Mouse (Mus musculus): Measurements from ENCODE around the gene Cdk5rap2. TPM values are rescaled to one million over a fixed set of nuclear protein-coding genes. Genes with fewer than 3 reads are reported as not detected.

The Cdk5rap2 gene
- 14.8 and 16.1 TPM in 2 replicates for polyA plus RNA-seq (2014; fragmentation: Nextera tagmentation; extraction: Ambion mirVana)

DNA sequence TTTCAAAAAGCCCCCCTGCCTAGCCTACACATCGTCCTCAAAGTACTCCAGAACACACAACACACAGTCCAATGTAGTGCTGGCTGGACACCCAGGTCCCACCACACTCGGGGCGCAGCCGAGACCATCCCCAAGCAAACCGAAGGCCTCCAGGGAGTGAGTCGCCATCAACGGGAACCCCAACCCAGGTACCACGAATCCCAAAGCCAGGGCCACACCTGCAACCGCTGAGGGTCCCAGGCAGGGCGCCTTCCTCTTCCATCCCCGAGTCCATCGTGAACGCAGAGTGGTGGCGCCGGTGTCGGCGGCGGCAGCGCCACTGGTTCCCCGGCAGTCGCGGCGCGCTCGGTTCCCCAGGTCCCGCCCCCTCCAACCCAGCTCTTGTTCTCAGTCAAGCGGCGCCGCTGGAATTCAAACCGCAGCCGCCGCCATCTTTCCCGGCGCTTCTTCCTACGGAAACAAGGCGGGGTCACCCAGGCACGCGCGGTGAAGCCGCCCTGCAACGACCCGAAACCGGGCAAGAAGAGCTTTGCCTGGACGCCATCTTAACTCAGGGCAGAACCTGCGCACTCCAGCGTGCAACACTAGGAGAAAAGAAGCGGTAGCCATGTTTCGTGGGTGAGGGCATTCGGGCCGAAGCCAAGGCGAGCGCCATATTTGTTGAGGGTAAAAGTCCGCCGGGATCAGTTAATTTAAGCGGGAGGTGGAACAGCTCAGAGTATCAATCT lies at the start of gene Cdk5rap2:
TSS of gene Cdk5rap2 (minus strand) at position 450 of the 728 bp plus-strand sequence.
- H3K36me3 ChIP-seq (ENCODE audit: control insufficient read depth, insufficient read depth, low read length): no peaks in the 10 kb centered on the region
- H3K9ac ChIP-seq (ENCODE audit: low read depth, low read length): peak within 1 kb of the TSS; percentile 88
- H3K27ac ChIP-seq (ENCODE audit: low read depth, low read length): peak within 1 kb of the TSS; percentile 68
- no peaks in the 10 kb centered on the region for H3K4me1 ChIP-seq (ENCODE audit: control insufficient read depth, insufficient read depth, low read length)
- H3K9me3 ChIP-seq (replicated peaks; ENCODE audit: control insufficient read depth, low read length): no peaks in the 10 kb centered on the region
- WGBS (ENCODE audit: insufficient replicate concordance): under 1% methylated on average over 54 of the region's 55 CpGs
- peak; percentile 98 for ATAC-seq (replicated peaks; ENCODE audit: insufficient number of reproducible peaks, low FRiP score, low TSS enrichment)
- peak within 1 kb of the TSS; percentile 63 for H3K4me2 ChIP-seq
- H3K27me3 ChIP-seq (ENCODE audit: control insufficient read depth, insufficient read depth, low read length): no peaks in the 10 kb centered on the region
- peak within 1 kb of the TSS; percentile 82 for H3K4me3 ChIP-seq (ENCODE audit: low read depth, low read length)

DNA sequence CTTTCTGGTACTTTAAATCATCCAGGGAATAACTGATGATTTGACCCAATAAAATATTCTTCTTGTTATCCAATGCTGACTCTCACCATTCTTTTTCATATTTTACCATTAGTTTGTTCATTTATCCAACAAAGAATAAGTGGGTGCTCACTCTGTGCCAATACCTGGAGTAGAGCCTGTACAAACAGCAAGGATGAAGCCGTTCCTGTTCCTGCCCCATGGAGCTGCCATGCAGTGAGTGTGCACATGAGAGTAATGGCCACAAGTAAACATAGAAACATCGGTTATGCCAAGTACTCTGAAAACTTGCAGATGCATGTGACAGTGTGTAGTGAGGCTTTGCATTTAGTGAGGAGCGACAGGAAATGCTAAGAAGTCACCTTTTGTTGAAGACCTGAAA lies 41.9 kb upstream of the Cdk5rap2 start:
- Histone ChIP-seq H3K27me3 (ENCODE audit: control insufficient read depth, insufficient read depth, low read length) (no peaks in the 10 kb centered on the region), H3K4me1 (ENCODE audit: control insufficient read depth, insufficient read depth, low read length) (no peaks in the 10 kb centered on the region), H3K27ac (ENCODE audit: low read depth, low read length) (no peak overlapping the region), H3K9me3 (replicated peaks; ENCODE audit: control insufficient read depth, low read length) (no peaks in the 10 kb centered on the region), H3K9ac (ENCODE audit: low read depth, low read length) (no peak overlapping the region), H3K4me3 (ENCODE audit: low read depth, low read length) (no peak overlapping the region), H3K36me3 (ENCODE audit: control insufficient read depth, insufficient read depth, low read length) (no peaks in the 10 kb centered on the region), H3K4me2 (no peak overlapping the region)
- ATAC-seq (replicated peaks; ENCODE audit: insufficient number of reproducible peaks, low FRiP score, low TSS enrichment): no peak
- WGBS (ENCODE audit: insufficient replicate concordance): 83% methylated on average over 3 of the region's 3 CpGs

DNA sequence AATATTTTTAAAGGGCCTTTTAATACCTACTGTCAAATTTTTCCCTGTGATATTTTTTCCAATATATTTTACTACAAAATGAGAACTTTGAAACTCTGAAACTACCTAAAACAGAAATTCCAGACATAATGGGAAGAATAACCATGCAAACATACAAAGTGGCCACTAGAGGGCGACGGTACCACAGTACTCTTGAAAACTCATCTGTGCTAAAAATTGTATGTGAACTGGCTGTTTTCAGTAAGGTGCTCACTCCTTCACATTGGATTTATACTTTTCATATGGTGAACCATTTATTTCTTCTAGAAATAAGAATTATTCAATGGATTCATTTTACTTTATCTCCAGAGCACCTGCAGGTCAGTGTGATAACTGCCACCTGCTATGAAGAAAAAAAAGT lies 41.5 kb upstream of the Cdk5rap2 start:
- H3K9me3 ChIP-seq (replicated peaks; ENCODE audit: control insufficient read depth, low read length): no peaks in the 10 kb centered on the region
- no peaks in the 10 kb centered on the region for H3K36me3 ChIP-seq (ENCODE audit: control insufficient read depth, insufficient read depth, low read length)
- no peak for ATAC-seq (replicated peaks; ENCODE audit: insufficient number of reproducible peaks, low FRiP score, low TSS enrichment)
- H3K9ac ChIP-seq (ENCODE audit: low read depth, low read length): no peak overlapping the region
- H3K4me1 ChIP-seq (ENCODE audit: control insufficient read depth, insufficient read depth, low read length): no peaks in the 10 kb centered on the region
- no peaks in the 10 kb centered on the region for H3K27me3 ChIP-seq (ENCODE audit: control insufficient read depth, insufficient read depth, low read length)
- 0% methylated on average over 2 of the region's 2 CpGs for WGBS (ENCODE audit: insufficient replicate concordance)
- no peak overlapping the region for H3K27ac ChIP-seq (ENCODE audit: low read depth, low read length)
- no peak overlapping the region for H3K4me3 ChIP-seq (ENCODE audit: low read depth, low read length)
- no peak overlapping the region for H3K4me2 ChIP-seq

DNA sequence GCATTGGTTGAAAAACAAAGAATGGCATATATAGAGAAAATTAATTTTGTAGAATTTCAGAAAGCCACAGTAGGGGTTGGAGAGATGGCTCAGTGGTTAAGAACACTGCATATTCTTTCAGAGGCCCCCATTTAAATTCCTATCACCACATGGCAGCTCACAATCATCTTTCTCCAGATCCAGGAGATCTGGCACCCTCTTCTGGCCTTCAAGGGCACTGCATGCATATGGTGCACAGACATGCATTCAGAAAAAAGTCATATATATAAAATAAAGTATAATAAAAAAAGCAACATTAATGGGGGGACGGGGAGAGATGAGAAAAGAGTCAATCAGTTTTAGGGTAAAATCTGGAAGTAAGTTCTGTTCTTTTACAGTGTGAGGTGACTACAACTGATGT lies 39.4 kb upstream of the Cdk5rap2 start:
- WGBS (ENCODE audit: insufficient replicate concordance): 69% methylated on average over 1 of the region's 1 CpGs
- no peak for ATAC-seq (replicated peaks; ENCODE audit: insufficient number of reproducible peaks, low FRiP score, low TSS enrichment)

DNA sequence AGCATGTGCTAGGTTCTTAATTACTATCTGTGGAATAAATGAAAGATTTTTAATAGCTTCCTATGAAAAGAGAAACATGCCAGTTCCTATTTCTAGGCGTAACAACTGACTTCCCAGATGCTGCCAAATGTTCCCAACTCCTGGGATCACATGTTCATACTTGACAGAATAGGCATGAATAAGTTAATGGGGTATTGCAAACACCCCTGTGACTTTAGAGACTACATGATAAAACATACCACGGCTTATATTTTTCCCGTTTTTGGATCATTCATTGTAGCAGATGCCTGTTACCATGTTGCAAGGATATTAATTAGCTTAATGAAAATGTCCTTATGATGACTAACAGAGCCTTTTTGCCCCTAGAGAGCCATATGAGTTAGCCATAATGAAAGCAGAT lies 36.5 kb upstream of the Cdk5rap2 start:
- no peak overlapping the region for H3K27ac ChIP-seq (ENCODE audit: low read depth, low read length)
- no peaks in the 10 kb centered on the region for H3K4me1 ChIP-seq (ENCODE audit: control insufficient read depth, insufficient read depth, low read length)
- H3K4me2 ChIP-seq: no peak overlapping the region
- H3K4me3 ChIP-seq (ENCODE audit: low read depth, low read length): no peak overlapping the region
- no peaks in the 10 kb centered on the region for H3K36me3 ChIP-seq (ENCODE audit: control insufficient read depth, insufficient read depth, low read length)
- no peaks in the 10 kb centered on the region for H3K27me3 ChIP-seq (ENCODE audit: control insufficient read depth, insufficient read depth, low read length)
- ATAC-seq (replicated peaks; ENCODE audit: insufficient number of reproducible peaks, low FRiP score, low TSS enrichment): no peak
- no peaks in the 10 kb centered on the region for H3K9me3 ChIP-seq (replicated peaks; ENCODE audit: control insufficient read depth, low read length)
- 87% methylated on average over 3 of the region's 3 CpGs for WGBS (ENCODE audit: insufficient replicate concordance)
- H3K9ac ChIP-seq (ENCODE audit: low read depth, low read length): no peak overlapping the region

More for the DNA sequence above, 39.4 kb upstream of the Cdk5rap2 start:
- Histone ChIP-seq H3K9me3 (replicated peaks; ENCODE audit: control insufficient read depth, low read length) (no peaks in the 10 kb centered on the region), H3K27ac (ENCODE audit: low read depth, low read length) (no peak overlapping the region), H3K4me1 (ENCODE audit: control insufficient read depth, insufficient read depth, low read length) (no peaks in the 10 kb centered on the region), H3K27me3 (ENCODE audit: control insufficient read depth, insufficient read depth, low read length) (no peaks in the 10 kb centered on the region), H3K36me3 (ENCODE audit: control insufficient read depth, insufficient read depth, low read length) (no peaks in the 10 kb centered on the region), H3K4me2 (no peak overlapping the region), H3K4me3 (ENCODE audit: low read depth, low read length) (no peak overlapping the region), H3K9ac (ENCODE audit: low read depth, low read length) (no peak overlapping the region)

DNA sequence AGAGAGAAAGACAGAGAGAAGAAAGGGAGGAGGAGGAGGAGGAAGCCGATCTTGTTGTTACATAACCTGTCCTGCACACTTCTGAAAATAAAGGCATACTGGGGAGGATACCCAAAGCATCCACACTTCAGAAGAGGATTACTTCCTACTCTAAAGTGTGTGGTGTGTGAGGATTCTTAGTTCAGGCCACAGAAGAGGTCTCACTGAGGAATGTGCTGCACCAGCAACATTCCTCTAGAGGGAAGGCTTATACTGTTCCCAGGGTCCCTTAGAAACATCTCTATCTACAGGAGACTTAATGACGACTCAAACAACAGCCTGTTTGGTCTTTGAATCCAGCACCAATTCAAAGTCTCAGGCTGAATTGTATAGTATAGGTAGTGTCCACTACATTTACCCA lies 10.0 kb upstream of the Cdk5rap2 start:
- Histone ChIP-seq H3K9ac (ENCODE audit: low read depth, low read length) (no peak overlapping the region), H3K9me3 (replicated peaks; ENCODE audit: control insufficient read depth, low read length) (no peaks in the 10 kb centered on the region), H3K4me2 (no peak overlapping the region), H3K4me3 (ENCODE audit: low read depth, low read length) (no peak overlapping the region), H3K27me3 (ENCODE audit: control insufficient read depth, insufficient read depth, low read length) (no peaks in the 10 kb centered on the region), H3K27ac (ENCODE audit: low read depth, low read length) (no peak overlapping the region), H3K36me3 (ENCODE audit: control insufficient read depth, insufficient read depth, low read length) (no peaks in the 10 kb centered on the region), H3K4me1 (ENCODE audit: control insufficient read depth, insufficient read depth, low read length) (no peaks in the 10 kb centered on the region)
- no peak for ATAC-seq (replicated peaks; ENCODE audit: insufficient number of reproducible peaks, low FRiP score, low TSS enrichment)
- WGBS (ENCODE audit: insufficient replicate concordance): 60% methylated on average over 2 of the region's 2 CpGs

DNA sequence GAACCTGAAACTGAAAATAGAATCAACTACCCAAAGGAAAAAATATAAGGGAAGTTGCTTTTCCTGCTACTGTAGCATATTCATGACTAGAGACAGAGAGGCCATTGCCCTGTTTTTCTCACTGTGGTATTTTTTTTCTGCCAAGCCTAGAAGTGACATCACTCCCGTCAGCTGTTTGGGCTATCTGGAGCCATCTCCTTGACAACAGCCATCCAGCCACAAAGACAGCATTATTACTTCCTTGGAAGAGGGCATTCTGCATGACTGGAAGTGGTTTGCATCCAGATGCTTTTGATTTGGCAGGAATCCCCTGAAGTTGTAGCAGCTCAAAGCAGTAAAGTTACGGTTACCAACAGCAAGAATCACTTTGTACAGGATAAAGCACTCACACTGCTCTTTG lies 1.9 kb upstream of the Cdk5rap2 start:
- Histone ChIP-seq H3K9ac (ENCODE audit: low read depth, low read length) (no peak overlapping the region), H3K4me3 (ENCODE audit: low read depth, low read length) (no peak overlapping the region), H3K4me1 (ENCODE audit: control insufficient read depth, insufficient read depth, low read length) (no peaks in the 10 kb centered on the region), H3K9me3 (replicated peaks; ENCODE audit: control insufficient read depth, low read length) (no peaks in the 10 kb centered on the region), H3K4me2 (no peak overlapping the region), H3K36me3 (ENCODE audit: control insufficient read depth, insufficient read depth, low read length) (no peaks in the 10 kb centered on the region), H3K27ac (ENCODE audit: low read depth, low read length) (no peak overlapping the region), H3K27me3 (ENCODE audit: control insufficient read depth, insufficient read depth, low read length) (no peaks in the 10 kb centered on the region)
- no peak for ATAC-seq (replicated peaks; ENCODE audit: insufficient number of reproducible peaks, low FRiP score, low TSS enrichment)
- 71% methylated on average over 2 of the region's 2 CpGs for WGBS (ENCODE audit: insufficient replicate concordance)

DNA sequence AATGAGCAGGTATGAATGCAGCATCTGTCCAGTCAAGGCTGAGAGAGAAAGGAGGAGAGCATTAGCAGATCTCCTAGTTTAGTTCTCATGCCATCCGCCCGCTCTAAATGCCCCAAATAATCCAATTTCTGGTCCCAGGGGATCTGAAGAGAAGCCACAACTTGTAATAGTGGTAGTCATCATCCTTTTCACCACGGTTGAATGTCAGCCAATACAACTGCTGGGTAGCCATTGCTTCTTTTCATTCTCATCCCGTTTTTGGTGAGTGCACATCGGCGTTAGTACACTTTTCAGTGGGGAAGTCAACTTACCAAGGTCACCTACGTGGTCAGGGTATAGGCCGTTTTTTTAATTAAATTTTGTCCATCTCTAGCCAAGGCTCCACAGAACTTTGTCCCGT lies 787 bp downstream of the Cdk5rap2 start:
- peak overlapping the region; percentile 82 for H3K4me3 ChIP-seq (ENCODE audit: low read depth, low read length)
- H3K36me3 ChIP-seq (ENCODE audit: control insufficient read depth, insufficient read depth, low read length): no peaks in the 10 kb centered on the region
- peak overlapping the region; percentile 63 for H3K4me2 ChIP-seq
- H3K4me1 ChIP-seq (ENCODE audit: control insufficient read depth, insufficient read depth, low read length): no peaks in the 10 kb centered on the region
- WGBS (ENCODE audit: insufficient replicate concordance): 22% methylated on average over 9 of the region's 9 CpGs
- 0 out of 2 replicates have a peak, but pooled peaks have one; percentile 12 for ATAC-seq (replicated peaks; ENCODE audit: insufficient number of reproducible peaks, low FRiP score, low TSS enrichment)
- H3K9me3 ChIP-seq (replicated peaks; ENCODE audit: control insufficient read depth, low read length): no peaks in the 10 kb centered on the region
- H3K27ac ChIP-seq (ENCODE audit: low read depth, low read length): no peak overlapping the region; the same call in 1 of the 2 replicates
- H3K9ac ChIP-seq (ENCODE audit: low read depth, low read length): peak overlapping the region; percentile 88
- no peaks in the 10 kb centered on the region for H3K27me3 ChIP-seq (ENCODE audit: control insufficient read depth, insufficient read depth, low read length)
